ENCODE assay signal across 8 mouse cellular contexts in genomic region chr19:46869526-46869925, GRCm38 (mm10).
DNase-seq lines count a peak whose midpoint lies in the region; ATAC-seq and TF ChIP-seq lines count a peak whose summit lies in the region.

No protein-coding gene starts in this region.

- no peaks in the 10 kb centered on the region for H3K79me2 ChIP-seq in MEL (ENCODE audit: control insufficient read depth, insufficient read depth, low read length, poor library complexity)

- no peaks in the 10 kb centered on the region for H3K9me3 ChIP-seq in MEL (replicated peaks; ENCODE audit: insufficient read depth, low read length)
- no peaks in the 10 kb centered on the region for H3K9me3 ChIP-seq in forebrain, postnatal 0 days (ENCODE audit: low read length)
- no peaks in the 10 kb centered on the region for H3K9me3 ChIP-seq in lung, embryonic 16.5 days (ENCODE audit: control insufficient read depth, low read length)

- TF ChIP-seq EP300 in MEL (IDR thresholded peaks at IDR 0.05; ENCODE audit: low read depth in 1 of 2, low read length in 2 of 2), result no peak

- DNase-seq in MEL (ENCODE audit: low read depth, low spot score), result peak; percentile 91
- peak; percentile 74 for DNase-seq in cerebellum, adult 11-12 months
- DNase-seq in forebrain, postnatal 0 days, result peak; percentile 88
- DNase-seq in layer of hippocampus, adult 2 months (ENCODE audit: low spot score in 2 of 2), result peak; percentile 79 to 86
- DNase-seq in ovary, postnatal 36 days (ENCODE audit: low spot score), result peak; percentile 73
- DNase-seq in thymus, postnatal 10 days (ENCODE audit: low spot score in 2 of 2), result peak; percentile 63 to 75

- H3K9ac ChIP-seq in MEL (ENCODE audit: control insufficient read depth, low read depth, low read length, poor library complexity, severe bottlenecking), result no peak overlapping the region
- no peak overlapping the region for H3K9ac ChIP-seq in forebrain, postnatal 0 days
- H3K9ac ChIP-seq in lung, embryonic 16.5 days (ENCODE audit: low read length), result no peak overlapping the region

- H3K4me2 ChIP-seq in forebrain, postnatal 0 days (ENCODE audit: low read depth), result no peak overlapping the region
- no peak overlapping the region for H3K4me2 ChIP-seq in lung, embryonic 16.5 days (ENCODE audit: low read depth, low read length)

- peak; percentile 88 to 99 (median 97) for TF ChIP-seq CTCF in MEL (IDR thresholded peaks at IDR 0.05 in 2 of 3, conservative IDR thresholded peaks at IDR 0.05 in 1 of 3; ENCODE audit: control insufficient read depth in 1 of 3, insufficient read depth in 1 of 3, low read depth in 2 of 3, low read length in 3 of 3, poor library complexity in 1 of 3, severe bottlenecking in 1 of 3)
- TF ChIP-seq CTCF in forebrain, postnatal 0 days (IDR thresholded peaks at IDR 0.05; ENCODE audit: low read depth), result peak; percentile 94
- peak; percentile 92 for TF ChIP-seq CTCF in layer of hippocampus, adult 2 months (conservative IDR thresholded peaks at IDR 0.05)

- TF ChIP-seq RAD21 in MEL (IDR thresholded peaks at IDR 0.05; ENCODE audit: low read depth, low read length), result peak; percentile 99

- no peak for TF ChIP-seq POLR2A in MEL (IDR thresholded peaks at IDR 0.05; ENCODE audit: control insufficient read depth in 1 of 2, insufficient read depth in 1 of 2, low read depth in 1 of 2, low read length in 2 of 2, poor library complexity in 1 of 2)

- H3K27me3 ChIP-seq in MEL (ENCODE audit: control insufficient read depth in 1 of 2, insufficient read depth in 2 of 2, low read length in 2 of 2), result no peaks in the 10 kb centered on the region
- no peaks in the 10 kb centered on the region for H3K27me3 ChIP-seq in forebrain, postnatal 0 days (ENCODE audit: insufficient read depth, low read length)
- no peaks in the 10 kb centered on the region for H3K27me3 ChIP-seq in lung, embryonic 16.5 days (ENCODE audit: control insufficient read depth, insufficient read depth, low read depth, low read length)

- H3K4me1 ChIP-seq in MEL (ENCODE audit: control insufficient read depth in 1 of 2, insufficient read depth in 2 of 2, low read length in 2 of 2), result peaks cover 11 to 16% of the 10 kb centered on the region in 2 experiments
- no peaks in the 10 kb centered on the region for H3K4me1 ChIP-seq in forebrain, postnatal 0 days (ENCODE audit: insufficient read depth)
- H3K4me1 ChIP-seq in lung, embryonic 16.5 days (replicated peaks; ENCODE audit: control insufficient read depth, insufficient read depth, low read length), result peaks cover 2% of the 10 kb centered on the region

- 11% methylated on average over 6 of the region's 6 CpGs for WGBS in forebrain, postnatal 0 days
- WGBS in lung, embryonic 16.5 days, result 5% methylated on average over 6 of the region's 6 CpGs

- peaks cover 0 to 15% of the 10 kb centered on the region in 2 experiments; a peak in 2 of 4 replicates for H3K36me3 ChIP-seq in MEL (ENCODE audit: control insufficient read depth in 1 of 2, insufficient read depth in 2 of 2, low read length in 2 of 2)
- no peaks in the 10 kb centered on the region; the same call in 1 of the 2 replicates for H3K36me3 ChIP-seq in forebrain, postnatal 0 days (ENCODE audit: insufficient read depth)
- no peaks in the 10 kb centered on the region for H3K36me3 ChIP-seq in lung, embryonic 16.5 days (ENCODE audit: control insufficient read depth, insufficient read depth, low read length)

- H3K4me3 ChIP-seq in MEL (ENCODE audit: control insufficient read depth in 1 of 2, insufficient read depth in 1 of 2, low read depth in 2 of 2, low read length in 2 of 2), result no peak overlapping the region
- H3K4me3 ChIP-seq in forebrain, postnatal 0 days (ENCODE audit: low read depth, low read length), result no peak overlapping the region
- no peak overlapping the region for H3K4me3 ChIP-seq in layer of hippocampus, adult 2 months
- H3K4me3 ChIP-seq in lung, embryonic 16.5 days (ENCODE audit: low read length), result no peak overlapping the region

- peak; percentile 87 for ATAC-seq in forebrain, postnatal 0 days
- peak; percentile 88 to 90 for ATAC-seq in hematopoietic stem cell, adult 5-6 weeks (replicated peaks in 1 of 2; ENCODE audit: insufficient read depth in 1 of 2, low FRiP score in 2 of 2, low TSS enrichment in 1 of 2, low read depth in 1 of 2, poor library complexity in 2 of 2, severe bottlenecking in 2 of 2)
- ATAC-seq in lung, embryonic 16.5 days (ENCODE audit: low read depth), result peak; percentile 76

- no peak overlapping the region for H3K27ac ChIP-seq in MEL (ENCODE audit: control insufficient read depth, low read depth, low read length)
- H3K27ac ChIP-seq in forebrain, postnatal 0 days (ENCODE audit: low read depth, low read length), result no peak overlapping the region
- peak overlapping the region; percentile 56; the same call in 1 of the 2 replicates for H3K27ac ChIP-seq in layer of hippocampus, adult 2 months
- no peak overlapping the region for H3K27ac ChIP-seq in lung, embryonic 16.5 days (ENCODE audit: low read length)

TF ChIP-seq in MEL, 35 proteins besides CTCF, POLR2A, EP300 and RAD21:
- TF ChIP-seq GATA1 (IDR thresholded peaks at IDR 0.05; ENCODE audit: low read depth, low read length), result peak; percentile 15; the same call in 1 of the 2 replicates
- TF ChIP-seq ZNF384 (IDR thresholded peaks at IDR 0.05; ENCODE audit: low read depth, low read length), result peak; percentile 87
- TF ChIP-seq MYC (IDR thresholded peaks at IDR 0.05; ENCODE audit: low read depth, low read length), result no peak
- no peak for TF ChIP-seq CHD2 (IDR thresholded peaks at IDR 0.05; ENCODE audit: low read length)
- peak; percentile 91 for TF ChIP-seq SIN3A (IDR thresholded peaks at IDR 0.05; ENCODE audit: low read length)
- 0 out of 2 replicates have a peak, but pooled peaks have one; percentile 61 for TF ChIP-seq MAZ (IDR thresholded peaks at IDR 0.05; ENCODE audit: low read depth, low read length)
- TF ChIP-seq HCFC1 (IDR thresholded peaks at IDR 0.05; ENCODE audit: low read depth, low read length), result 0 out of 2 replicates have a peak, but pooled peaks have one; percentile 36
- no peak for TF ChIP-seq MEF2A (IDR thresholded peaks at IDR 0.05; ENCODE audit: extremely low read depth, insufficient replicate concordance, low read depth, low read length, poor library complexity, severe bottlenecking)
- TF ChIP-seq TAL1 (IDR thresholded peaks at IDR 0.05; ENCODE audit: low read length), result no peak
- TF ChIP-seq ELF1 (IDR thresholded peaks at IDR 0.05; ENCODE audit: low read depth, low read length), result no peak
- TF ChIP-seq GABPA (IDR thresholded peaks at IDR 0.05; ENCODE audit: low read depth, low read length), result no peak
- TF ChIP-seq SMC3 (IDR thresholded peaks at IDR 0.05; ENCODE audit: low read depth, low read length), result peak; percentile 100
- no peak for TF ChIP-seq POLR2AphosphoS2 (IDR thresholded peaks at IDR 0.05; ENCODE audit: low read length)
- no peak for TF ChIP-seq ZKSCAN1 (IDR thresholded peaks at IDR 0.05; ENCODE audit: low read depth, low read length)
- no peak for TF ChIP-seq MXI1 (IDR thresholded peaks at IDR 0.05; ENCODE audit: low read depth, low read length)
- peak; percentile 100 for TF ChIP-seq ZC3H11A (IDR thresholded peaks at IDR 0.05; ENCODE audit: low read depth, low read length)
- TF ChIP-seq USF2 (IDR thresholded peaks at IDR 0.05; ENCODE audit: borderline replicate concordance in 1 of 2, insufficient read depth in 1 of 2, low read depth in 1 of 2, low read length in 2 of 2), result no peak
